Mouse (Mus musculus) hindbrain, embryonic 14.5 days (tissue): ENCODE results near the gene Ankrd12. TPM values are rescaled to one million over a fixed set of nuclear protein-coding genes. Genes with fewer than 3 reads are reported as not detected.
A peak's percentile ranks its signal among the peaks of the same experiment; 100 is the strongest.

Experiments used
- ATAC-seq: fragments of 200-750 bp; cut with Nextera tagmentation; 2 replicates; pipeline ENCODE4 v1.8.0; 2017; ENCODE audit warnings: moderate number of reproducible peaks, mild to moderate bottlenecking, moderate TSS enrichment, moderate library complexity; ENCODE audit not compliant: low FRiP score
- DNase-seq: peaks from one replicate; pipeline ENCODE4 v3.0.0-alpha.2; 2015; ENCODE audit warnings: low spot score
- H3K27ac ChIP-seq: fragments of 300-500 bp; sonication (generic); 2 replicates; pipeline ENCODE4 v1.5.1; 2014; ENCODE audit warnings: mild to moderate bottlenecking, moderate library complexity
- H3K27me3 ChIP-seq: fragments of 300-500 bp; sonication (generic); 2 replicates; pipeline ENCODE4 v1.6.1; 2014; ENCODE audit warnings: mild to moderate bottlenecking, low read length, mixed read lengths; ENCODE audit not compliant: control insufficient read depth, insufficient read depth
- H3K36me3 ChIP-seq: fragments of 300-500 bp; sonication (generic); replicated peaks from 2 replicates; pipeline ENCODE4 v1.6.1; 2014; ENCODE audit not compliant: control insufficient read depth, insufficient read depth
- H3K4me1 ChIP-seq: fragments of 300-500 bp; sonication (generic); replicated peaks from 2 replicates; pipeline ENCODE4 v1.6.1; 2014; ENCODE audit warnings: antibody characterized with exemption, low read length, mixed read lengths; ENCODE audit not compliant: control insufficient read depth, insufficient read depth
- H3K4me2 ChIP-seq: fragments of 300-500 bp; sonication (generic); replicated peaks from 2 replicates; pipeline ENCODE4 v1.6.1; 2014; ENCODE audit warnings: mild to moderate bottlenecking, moderate library complexity
- H3K4me3 ChIP-seq: fragments of 300-500 bp; sonication (generic); replicated peaks from 2 replicates; pipeline ENCODE4 v1.5.1; 2014; ENCODE audit warnings: mild to moderate bottlenecking, low read length
- H3K9ac ChIP-seq: fragments of 300-500 bp; sonication (generic); 2 replicates; pipeline ENCODE4 v1.6.1; 2014
- H3K9me3 ChIP-seq: fragments of 300-500 bp; sonication (generic); 2 replicates; pipeline ENCODE4 v1.6.1; 2016; ENCODE audit warnings: low read length; ENCODE audit not compliant: control insufficient read depth
- WGBS: fragments of 180-500 bp; shearing (Covaris S2); extraction: QIAGEN DNeasy Blood & Tissue Kit; methylation state at CpG from one replicate; pipeline ENCODE4 v1.1.7; 2014; 5-methylcytosine and 5-hydroxymethylcytosine counted together
- polyA plus RNA-seq: library from polyadenylated mRNA; unstranded; fragments of >200 nt; fragmentation: Nextera tagmentation; extraction: Ambion mirVana; gene quantifications from 2 replicates; pipeline ENCODE4 v1.2.1, GENCODE M21; 2014

The Ankrd12 gene
- polyA plus RNA-seq, 1 experiment from 2014 or later: 157 TPM

GRCm38 (mm10) chr17:65959011-65959410, 117.9 kb downstream of the Ankrd12 start:
- Histone ChIP-seq H3K9ac (no peak overlapping the region), H3K27me3 (no peaks in the 10 kb centered on the region), H3K27ac (no peak overlapping the region), H3K9me3 (no peaks in the 10 kb centered on the region), H3K36me3 (no peaks in the 10 kb centered on the region), H3K4me2 (no peak overlapping the region), H3K4me1 (no peaks in the 10 kb centered on the region), H3K4me3 (no peak overlapping the region)
- no peak for DNase-seq
- 77% methylated on average over 3 of the region's 3 CpGs for WGBS
- ATAC-seq: no peak

GRCm38 (mm10) chr17:65958366-65958765, 118.5 kb downstream of the Ankrd12 start:
- whole genome bisulfite sequencing: 76% methylated on average over 1 of the region's 1 CpGs
- DNase-seq (no peak), ATAC-seq (no peak)
- H3K27me3 ChIP-seq: no peaks in the 10 kb centered on the region
- H3K4me1 ChIP-seq: no peaks in the 10 kb centered on the region
- no peak overlapping the region for H3K27ac ChIP-seq
- no peak overlapping the region for H3K4me3 ChIP-seq
- H3K4me2 ChIP-seq: no peak overlapping the region
- H3K9ac ChIP-seq: no peak overlapping the region
- no peaks in the 10 kb centered on the region for H3K36me3 ChIP-seq
- H3K9me3 ChIP-seq: no peaks in the 10 kb centered on the region

- ATAC-seq: no peak
- H3K27me3 ChIP-seq: no peaks in the 10 kb centered on the region
- no peak overlapping the region for H3K4me3 ChIP-seq
- H3K4me2 ChIP-seq: no peak overlapping the region
- no peaks in the 10 kb centered on the region for H3K9me3 ChIP-seq
- DNase-seq: no peak
- H3K9ac ChIP-seq: no peak overlapping the region
- 85% methylated on average over 8 of the region's 8 CpGs for WGBS
- no peaks in the 10 kb centered on the region for H3K36me3 ChIP-seq
- no peak overlapping the region for H3K27ac ChIP-seq
- no peaks in the 10 kb centered on the region for H3K4me1 ChIP-seq
Measured at GRCm38 (mm10) chr17:65957782-65958325, 119.0 kb downstream of the Ankrd12 start.

GRCm38 (mm10) chr17:65956993-65957781, 119.7 kb downstream of the Ankrd12 start:
- H3K9ac ChIP-seq: no peak overlapping the region
- 82% methylated on average over 14 of the region's 14 CpGs for WGBS
- H3K9me3 ChIP-seq: no peaks in the 10 kb centered on the region
- H3K4me1 ChIP-seq: no peaks in the 10 kb centered on the region
- no peak overlapping the region for H3K4me2 ChIP-seq
- no peaks in the 10 kb centered on the region for H3K27me3 ChIP-seq
- H3K27ac ChIP-seq: no peak overlapping the region
- no peaks in the 10 kb centered on the region for H3K36me3 ChIP-seq
- ATAC-seq (no peak), DNase-seq (no peak)
- H3K4me3 ChIP-seq: no peak overlapping the region

GRCm38 (mm10) chr17:65956140-65956539, 120.7 kb downstream of the Ankrd12 start:
- no peak overlapping the region for H3K4me2 ChIP-seq
- H3K4me1 ChIP-seq: no peaks in the 10 kb centered on the region
- no peak overlapping the region for H3K9ac ChIP-seq
- WGBS: 58% methylated on average over 3 of the region's 3 CpGs
- H3K27ac ChIP-seq: no peak overlapping the region
- H3K36me3 ChIP-seq: no peaks in the 10 kb centered on the region
- DNase-seq (no peak), ATAC-seq (no peak)
- no peaks in the 10 kb centered on the region for H3K27me3 ChIP-seq
- no peak overlapping the region for H3K4me3 ChIP-seq
- H3K9me3 ChIP-seq: no peaks in the 10 kb centered on the region

GRCm38 (mm10) chr17:65953959-65954358, 122.9 kb downstream of the Ankrd12 start:
- Histone ChIP-seq H3K9me3 (no peaks in the 10 kb centered on the region), H3K9ac (no peak overlapping the region), H3K4me3 (no peak overlapping the region), H3K4me1 (0 out of 2 replicates have a peak, but pooled peaks cover 4% of the 10 kb centered on the region), H3K4me2 (no peak overlapping the region), H3K36me3 (no peaks in the 10 kb centered on the region), H3K27ac (no peak overlapping the region), H3K27me3 (no peaks in the 10 kb centered on the region)
- WGBS: 51% methylated on average over 4 of the region's 4 CpGs
- no peak for DNase-seq
- no peak for ATAC-seq

GRCm38 (mm10) chr17:65952083-65952482, 124.8 kb downstream of the Ankrd12 start:
- 87% methylated on average over 5 of the region's 5 CpGs for WGBS
- DNase-seq (peak; percentile 42), ATAC-seq (no peak)
- Histone ChIP-seq H3K9me3 (no peaks in the 10 kb centered on the region), H3K4me3 (no peak overlapping the region), H3K9ac (no peak overlapping the region), H3K4me1 (0 out of 2 replicates have a peak, but pooled peaks cover 4% of the 10 kb centered on the region), H3K4me2 (no peak overlapping the region), H3K36me3 (peaks cover 15% of the 10 kb centered on the region), H3K27me3 (no peaks in the 10 kb centered on the region), H3K27ac (no peak overlapping the region)

- peak within 1 kb of the TSS; percentile 99 for H3K9ac ChIP-seq
- under 1% methylated on average over 77 of the region's 87 CpGs for WGBS
- H3K27me3 ChIP-seq: no peaks in the 10 kb centered on the region
- H3K27ac ChIP-seq: peak within 1 kb of the TSS; percentile 89
- 0 out of 2 replicates have a peak, but pooled peaks cover 4% of the 10 kb centered on the region for H3K4me1 ChIP-seq
- H3K4me2 ChIP-seq: peak within 1 kb of the TSS; percentile 54
- DNase-seq (peak; percentile 88), ATAC-seq (peak; percentile 96)
- H3K9me3 ChIP-seq: no peaks in the 10 kb centered on the region
- H3K36me3 ChIP-seq: peaks cover 26% of the 10 kb centered on the region
- H3K4me3 ChIP-seq: peak within 1 kb of the TSS; percentile 100
Measured at GRCm38 (mm10) chr17:65950622-65951404, 126.1 kb downstream of the Ankrd12 start, which contains the start of gene Twsg1. Gene Twsg1 (minus strand): TSS chr17:65951226.

- peak overlapping the region; percentile 89 for H3K27ac ChIP-seq
- no peaks in the 10 kb centered on the region for H3K9me3 ChIP-seq
- 33% methylated on average over 7 of the region's 7 CpGs for WGBS
- 0 out of 2 replicates have a peak, but pooled peaks cover 4% of the 10 kb centered on the region for H3K4me1 ChIP-seq
- ATAC-seq: peak; percentile 39
- DNase-seq: no peak
- no peaks in the 10 kb centered on the region for H3K27me3 ChIP-seq
- H3K9ac ChIP-seq: peak overlapping the region; percentile 99
- H3K4me2 ChIP-seq: peak overlapping the region; percentile 54
- peak overlapping the region; percentile 100 for H3K4me3 ChIP-seq
- H3K36me3 ChIP-seq: peaks cover 26% of the 10 kb centered on the region
Measured at GRCm38 (mm10) chr17:65950183-65950582, 126.7 kb downstream of the Ankrd12 start.
